Mouse (Mus musculus) lung, postnatal 36 days (tissue): ENCODE data around the gene Adamts16.
"Not testable (repeated sequence)": the region's sequence is repeated elsewhere in the genome, so short reads cannot be mapped to it uniquely, and the experiment has no call there.

Experiments used
- DNase-seq: peaks from one replicate; pipeline ENCODE4 v3.0.0; 2022; ENCODE audit warnings: mixed read lengths

The Adamts16 gene

GRCm38 (mm10) chr13:70841421-70841904 lies at the start of gene Adamts16:
Adamts16 (minus strand) TSS chr13:70841811.
- DNase-seq = no peak

- no peak for DNase-seq
These were observed 45.5 kb upstream of the Adamts16 start for GRCm38 (mm10) chr13:70887136-70887535.

DNA sequence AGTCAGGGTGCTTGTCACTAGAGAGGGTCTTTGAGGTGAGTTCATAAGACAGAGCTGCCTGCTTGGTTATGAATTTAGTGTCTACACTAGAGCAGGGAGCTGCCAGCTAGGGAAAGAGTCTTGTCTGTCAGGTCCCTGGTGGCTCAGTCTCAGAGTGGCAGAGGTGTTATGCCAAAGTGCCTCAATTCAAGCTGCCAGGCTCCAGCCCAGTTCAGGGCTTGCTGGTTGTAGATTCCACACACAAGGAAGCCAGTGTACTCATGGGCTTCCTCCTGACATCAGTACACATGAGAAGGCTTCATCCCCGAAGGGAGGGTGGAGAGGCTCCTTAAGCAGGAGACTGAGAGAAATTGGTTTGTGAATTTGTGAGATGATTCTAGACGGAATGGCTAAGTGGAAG lies 43.4 kb upstream of the Adamts16 start:
- DNase-seq = no peak

GRCm38 (mm10) chr13:70883891-70884890 lies 42.6 kb upstream of the Adamts16 start:
- DNase-seq = peak; percentile 11

- DNase-seq = not testable (repeated sequence)
These were observed 38.4 kb upstream of the Adamts16 start for GRCm38 (mm10) chr13:70879971-70880370.

DNA sequence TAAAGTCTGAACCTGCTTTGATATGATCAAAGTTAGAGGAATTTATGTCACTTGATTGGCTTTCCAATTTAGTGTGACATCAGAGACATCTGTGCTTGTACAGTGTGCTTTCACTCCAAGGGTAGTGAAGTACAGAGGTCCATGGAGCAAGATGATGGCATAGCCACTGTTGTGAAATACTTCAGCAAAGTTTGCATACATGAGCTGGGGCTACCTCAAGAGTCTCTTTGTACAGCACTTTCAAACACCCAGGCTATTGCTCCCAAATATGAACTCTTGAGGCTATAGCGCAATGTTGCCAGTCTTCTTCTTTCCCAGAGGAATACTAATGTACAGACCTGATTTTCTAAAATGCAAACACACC lies 35.9 kb upstream of the Adamts16 start:
- DNase-seq = peak; percentile 2

DNA sequence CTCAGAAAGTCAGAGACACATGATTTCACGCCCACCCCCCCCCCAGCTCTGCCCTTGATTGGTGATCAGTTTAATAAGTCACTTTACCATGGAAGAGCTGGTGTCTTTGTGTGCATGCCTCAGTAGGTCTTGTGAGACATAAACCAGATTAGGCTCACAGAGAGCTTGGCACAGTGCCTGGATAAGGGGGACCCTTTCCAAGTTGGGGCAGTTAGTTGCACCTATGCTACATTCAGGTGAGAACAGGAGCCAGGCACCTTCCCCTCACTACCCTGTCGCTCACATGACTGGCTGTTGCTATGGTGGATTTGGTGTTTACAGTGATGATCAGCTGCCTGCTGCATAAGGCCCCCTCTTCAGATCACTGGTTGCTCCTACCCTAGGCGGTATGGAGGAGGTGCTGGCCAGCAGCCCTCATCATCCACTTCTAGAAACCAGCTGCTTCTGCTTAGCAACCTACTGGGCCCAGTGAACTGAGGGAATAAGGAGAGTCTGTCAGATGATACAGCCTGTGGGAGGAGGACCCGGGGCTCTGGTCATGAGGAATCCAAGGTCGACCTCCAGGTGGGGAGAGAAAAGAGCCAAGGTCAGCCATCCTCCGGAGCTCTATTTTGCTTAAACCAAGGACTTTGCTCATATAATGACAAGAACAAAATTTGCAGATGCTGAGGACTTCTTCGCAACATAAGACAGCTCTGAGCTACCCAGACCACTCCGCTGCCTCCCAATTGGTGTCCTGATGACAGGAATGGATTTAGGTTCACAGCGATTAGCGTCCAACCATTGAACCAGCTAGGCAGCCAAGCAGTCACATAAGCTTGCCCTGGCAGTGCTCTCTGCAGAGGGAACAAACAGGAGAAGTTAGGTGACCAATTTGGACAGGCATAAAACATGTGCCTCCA lies 35.3 kb upstream of the Adamts16 start:
- DNase-seq = no peak

DNA sequence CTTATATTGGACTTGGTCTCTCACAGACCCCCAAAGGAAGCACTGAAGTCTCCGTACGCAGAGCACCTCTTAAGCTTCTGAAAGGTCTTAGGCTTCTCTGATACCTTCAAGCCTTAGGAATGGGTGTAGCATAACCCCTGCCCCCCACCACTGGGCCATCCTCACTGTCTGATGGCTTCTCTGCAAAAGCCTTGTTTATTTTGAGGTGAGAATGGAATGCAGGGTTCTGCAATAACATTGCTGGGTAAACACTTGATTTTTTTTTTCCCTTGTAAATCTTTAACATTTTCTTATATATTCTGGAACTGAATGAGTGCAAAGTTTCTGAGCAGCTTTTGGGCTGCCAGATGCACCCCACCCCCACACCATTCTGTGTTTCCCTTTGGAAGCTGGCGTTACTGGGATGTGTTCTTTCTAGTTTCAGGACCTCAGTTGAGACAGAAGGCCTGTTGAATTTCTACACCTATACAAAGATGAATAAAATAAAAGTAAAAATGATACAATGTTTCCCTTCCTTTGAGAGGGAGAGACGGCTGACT lies 33.9 kb upstream of the Adamts16 start:
- DNase-seq = no peak

- DNase-seq = no peak
These were observed 33.1 kb upstream of the Adamts16 start for GRCm38 (mm10) chr13:70874741-70875140.

- DNase-seq = peak; percentile 3
These were observed 32.2 kb upstream of the Adamts16 start for GRCm38 (mm10) chr13:70873851-70874250.

DNA sequence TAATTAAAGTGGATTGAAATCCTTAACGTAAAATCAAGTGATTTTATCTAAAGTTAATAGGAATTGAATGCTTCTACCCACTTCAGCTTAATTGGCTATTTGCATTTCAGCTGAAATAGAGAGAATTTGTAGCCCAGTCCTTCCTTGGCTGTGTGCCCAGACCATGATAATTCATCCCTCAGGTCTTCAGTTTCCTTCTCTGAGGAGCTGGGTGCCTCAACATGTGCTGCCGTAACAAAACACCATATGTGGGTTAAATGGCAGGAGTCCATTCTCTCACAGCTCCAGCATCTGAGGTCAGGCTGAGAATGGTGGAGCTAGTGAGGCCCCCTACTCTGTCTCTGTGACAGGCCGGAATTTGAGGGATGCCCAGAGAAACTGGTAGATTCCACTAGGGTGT lies 29.4 kb upstream of the Adamts16 start:
- no peak for DNase-seq

- DNase-seq = no peak
These were observed 25.5 kb upstream of the Adamts16 start for GRCm38 (mm10) chr13:70866971-70867625.

- no peak for DNase-seq
These were observed 24.3 kb upstream of the Adamts16 start for GRCm38 (mm10) chr13:70865867-70866266.

GRCm38 (mm10) chr13:70862162-70862908 lies 20.7 kb upstream of the Adamts16 start:
- peak; percentile 19 for DNase-seq

GRCm38 (mm10) chr13:70853601-70854000 lies 12.0 kb upstream of the Adamts16 start:
- DNase-seq = no peak

- no peak for DNase-seq
These were observed 5.3 kb upstream of the Adamts16 start for GRCm38 (mm10) chr13:70846933-70847332.

DNA sequence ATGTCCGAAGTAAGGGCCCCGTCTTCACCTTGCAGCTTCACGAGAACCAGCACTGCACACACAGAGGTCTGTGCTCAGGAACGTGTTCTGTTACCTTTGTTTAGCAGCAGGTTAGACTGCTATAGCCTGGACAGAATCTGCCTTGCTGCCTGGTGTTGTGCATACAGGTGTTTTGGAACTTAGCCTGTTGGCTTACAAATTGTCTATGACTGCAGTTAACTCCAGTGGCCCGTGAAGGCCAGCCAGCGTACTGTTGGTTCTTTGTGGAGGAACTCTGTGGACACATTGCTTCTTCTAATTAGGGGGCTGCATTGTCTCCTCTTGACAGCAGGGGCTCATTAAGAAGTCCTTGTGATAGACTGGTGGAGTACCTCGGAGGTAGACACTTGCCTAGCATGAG lies 3.9 kb upstream of the Adamts16 start:
- no peak for DNase-seq

DNA sequence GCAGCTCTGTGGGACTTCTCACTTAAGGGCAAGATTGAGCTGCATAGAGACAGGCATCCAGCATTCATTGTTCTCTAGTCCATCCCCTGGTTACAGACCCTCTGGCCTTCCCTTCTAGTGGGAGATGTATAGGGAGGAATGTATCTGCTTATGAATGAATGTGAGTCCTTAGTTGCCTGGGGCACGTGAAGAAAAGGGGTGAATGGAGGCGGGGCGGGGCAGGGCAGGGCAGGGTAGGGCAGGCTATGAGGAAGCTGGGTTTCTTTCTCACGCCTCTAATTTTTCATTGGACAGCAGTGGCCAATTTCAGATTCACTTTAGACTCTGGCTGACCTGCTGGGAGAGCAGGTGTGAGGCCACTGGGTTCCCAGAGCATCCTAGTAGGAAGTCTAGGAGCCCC lies 515 bp upstream of the Adamts16 start:
- DNase-seq = no peak

DNA sequence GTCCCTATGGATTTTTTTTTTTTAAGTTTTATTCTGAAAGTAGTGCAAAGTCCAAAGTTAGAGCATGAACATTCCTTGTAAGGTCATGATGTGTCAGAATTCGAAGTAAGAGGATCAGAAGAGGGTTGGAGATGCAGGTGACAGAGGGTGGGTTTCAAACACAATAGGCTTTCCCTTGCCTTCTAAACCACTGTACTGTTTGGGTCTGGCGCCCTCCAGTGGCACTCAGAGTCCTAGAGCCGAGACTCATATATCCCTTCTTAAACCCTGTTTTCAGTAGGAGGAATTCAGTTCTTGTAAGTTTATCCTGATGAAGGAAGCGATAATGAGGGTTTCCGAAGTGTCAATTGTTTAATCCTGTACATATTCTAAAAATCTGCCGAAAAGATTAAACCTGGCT lies 1.4 kb downstream of the Adamts16 start:
- peak; percentile 72 for DNase-seq

DNA sequence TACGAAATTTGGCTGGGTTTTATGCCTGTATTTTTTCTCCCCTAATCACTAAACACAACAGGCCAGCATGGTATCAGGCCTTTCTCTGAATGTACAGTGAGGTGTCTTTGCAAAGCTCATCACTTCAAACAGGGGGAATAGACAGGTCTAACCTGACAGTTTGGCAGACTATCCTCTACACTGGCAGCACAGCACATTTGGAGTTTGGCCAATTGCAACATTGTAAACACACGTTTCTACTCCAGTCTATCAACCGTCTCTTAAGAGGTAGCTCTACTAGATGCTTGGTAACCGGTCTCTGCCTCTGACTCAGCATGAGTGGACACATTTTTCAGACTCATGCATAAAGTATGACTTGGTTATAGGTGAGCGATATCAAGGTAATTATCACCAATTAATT lies 4.0 kb downstream of the Adamts16 start:
- DNase-seq = no peak

GRCm38 (mm10) chr13:70836246-70836645 lies 5.4 kb downstream of the Adamts16 start:
- no peak for DNase-seq
